Mouse (Mus musculus): ENCODE results near the gene Ulk4.

DNA sequence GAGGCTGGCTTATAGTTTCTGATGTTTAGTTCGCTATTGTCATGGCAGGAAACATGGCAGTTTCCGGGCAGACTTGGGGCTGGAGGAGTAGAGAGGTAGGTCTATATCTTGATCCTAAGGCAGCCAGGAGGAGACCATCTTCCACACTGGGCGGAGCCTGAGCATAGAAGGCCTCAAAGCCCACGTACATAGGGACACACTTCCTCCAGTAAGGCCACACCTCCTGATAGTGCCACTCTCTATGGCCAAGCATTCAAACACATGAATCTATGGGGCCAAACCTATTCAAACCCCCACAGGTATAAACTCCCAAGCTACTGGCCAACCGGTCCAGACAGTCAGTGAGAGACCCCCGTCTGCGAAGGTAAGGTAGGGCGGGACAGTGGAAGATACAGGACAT lies 35.6 kb downstream of the Ulk4 start:
- no peak for TF ChIP-seq CTCF (IDR thresholded peaks at IDR 0.05)
- TF ChIP-seq EP300 (IDR thresholded peaks at IDR 0.05): no peak

All from lung, postnatal 0 days (tissue).